Mouse (Mus musculus) embryonic fibroblast, embryonic 13.5 days (primary cell): Measurements from ENCODE around the gene Sept6.
A peak's percentile ranks its signal among the peaks of the same experiment; 100 is the strongest.

Experiments used
- CTCF ChIP-seq: IDR thresholded peaks from 2 replicates; pipeline ENCODE4 v1.5.1; 2011; ENCODE audit warnings: mild to moderate bottlenecking, control low read depth, low read length, moderate library complexity, borderline replicate concordance; ENCODE audit not compliant: insufficient read depth
- POLR2A ChIP-seq: IDR thresholded peaks from 2 replicates; pipeline ENCODE4 v1.6.1; 2011; ENCODE audit warnings: low read depth, mild to moderate bottlenecking, control low read depth, low read length, moderate library complexity

GRCm38 (mm10) chrX:36874178-36874696 lies 117.4 kb downstream of the Sept6 start:
- TF ChIP-seq CTCF = no peak
- TF ChIP-seq POLR2A = peak; percentile 89
